Mouse (Mus musculus) heart, adult 2 months (tissue): ENCODE measurements around the gene Rnf32. TPM values are rescaled to one million over a fixed set of nuclear protein-coding genes. Genes with fewer than 3 reads are reported as not detected.

ENCODE experiments used
- DNase-seq, 2 experiments: peaks; one replicate each; pipeline ENCODE4 v3.0.0; 2021
- H3K27ac ChIP-seq: fragments of 200-600 bp; 2 replicates; pipeline ENCODE4 v1.8.1; 2022
- H3K27me3 ChIP-seq: fragments of 200-500 bp; 2 replicates; pipeline ENCODE4 v1.6.1; 2012; ENCODE audit warnings: mild to moderate bottlenecking, low read length, inconsistent platforms, mixed read lengths; ENCODE audit not compliant: control insufficient read depth, insufficient read depth
- H3K36me3 ChIP-seq: fragments of 200-500 bp; 2 replicates; pipeline ENCODE4 v1.6.1; 2012; ENCODE audit warnings: low read length, inconsistent platforms; ENCODE audit not compliant: control insufficient read depth, insufficient read depth
- H3K4me1 ChIP-seq: fragments of 200-500 bp; 2 replicates; pipeline ENCODE4 v1.6.1; 2011; ENCODE audit warnings: low read length; ENCODE audit not compliant: control insufficient read depth, insufficient read depth
- H3K4me3 ChIP-seq: fragments of 200-600 bp; 2 replicates; pipeline ENCODE4 v1.8.1; 2022
- H3K79me2 ChIP-seq: fragments of 200-500 bp; replicated peaks from 2 replicates; pipeline ENCODE4 v1.6.1; 2012; ENCODE audit warnings: mild to moderate bottlenecking, inconsistent platforms, low read length, moderate library complexity, mixed read lengths; ENCODE audit not compliant: control insufficient read depth, insufficient read depth
- H3K9ac ChIP-seq: fragments of 200-500 bp; 2 replicates; pipeline ENCODE4 v1.6.1; 2012; ENCODE audit warnings: low read depth, mild to moderate bottlenecking, control low read depth, inconsistent platforms, low read length, mixed read lengths
- CTCF ChIP-seq: fragments of 200-600 bp; IDR thresholded peaks from 2 replicates; pipeline ENCODE4 v1.8.1; 2022; ENCODE audit warnings: antibody characterized with exemption, mild to moderate bottlenecking, moderate library complexity
- EP300 ChIP-seq: fragments of 200-500 bp; IDR thresholded peaks from 2 replicates; pipeline ENCODE4 v1.6.1; 2011; ENCODE audit warnings: low read depth, low read length, control low read depth; ENCODE audit not compliant: insufficient read depth
- POLR2A ChIP-seq: fragments of 200-500 bp; IDR thresholded peaks from 2 replicates; pipeline ENCODE4 v1.6.1; 2011; ENCODE audit warnings: mild to moderate bottlenecking, low read depth, low read length, control low read depth; ENCODE audit not compliant: insufficient read depth
- WGBS: fragments of 180-500 bp; shearing (Covaris S2); methylation state at CpG from one replicate; pipeline ENCODE4 v1.1.7; 2018; 5-methylcytosine and 5-hydroxymethylcytosine counted together
- intact Hi-C: fragments of 180-260 bp; cut with DNase I; formaldehyde crosslinking; loops from one replicate; pipeline ENCODE4 v1.15.1; 2025
- long read RNA-seq: library from polyadenylated mRNA; stranded (forward); transcript quantifications from one replicate; pipeline ENCODE4 v2.0.0, GENCODE M21; 2021
- polyA plus RNA-seq: library from polyadenylated mRNA; depleted of rRNA; stranded (reverse); fragments of >200 nt; gene quantifications from 2 replicates; pipeline ENCODE4 v1.2.3, GENCODE M21; 2012; rRNA removed
- total RNA-seq, 2 experiments: library from RNA; stranded (reverse); gene quantifications; 2 replicates each; pipeline ENCODE4 v1.2.3; 2021

The Rnf32 gene
- total RNA-seq (1 to 10 TPM in 1 of 2 experiments, under 1 TPM in 1; 0.76 to 1.3 TPM), polyA plus RNA-seq (0.18 and 0.43 TPM in 2 replicates)
- long read RNA-seq, partial matches to known transcripts = 1 of 1 reads
- long read RNA-seq, other reads (novel, unspliced or antisense) = 0 of 1 reads

GRCm38 (mm10) chr5:29195570-29196263, at the start of gene Rnf32:
Rnf32 (plus strand) TSS chr5:29195992.
- WGBS = under 1% methylated on average over 69 of the region's 70 CpGs
- no peak within 1 kb of the TSS; the same call in 1 of the 2 replicates for H3K27ac ChIP-seq

DNA sequence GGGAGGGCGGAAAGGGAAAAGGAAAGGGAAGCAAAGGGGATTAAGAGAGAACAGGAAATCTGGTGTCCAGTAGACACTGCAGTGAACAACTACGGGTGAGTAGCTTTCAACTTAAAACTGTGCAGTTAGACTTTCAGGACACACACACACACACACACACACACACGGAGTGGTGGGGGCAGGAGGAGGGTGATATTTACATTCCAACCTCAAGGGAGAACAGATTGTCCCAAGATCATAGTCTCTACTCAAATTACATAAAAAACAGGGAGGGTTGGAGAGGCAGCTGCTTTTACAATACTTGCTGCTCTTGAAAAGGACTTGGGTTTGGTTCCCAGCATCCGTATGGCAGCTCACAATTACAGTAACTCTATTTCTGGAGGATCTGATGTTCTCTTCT, 45.6 kb upstream of the Rnf32 start:
- TF ChIP-seq POLR2A = no peak
- TF ChIP-seq CTCF = no peak
- no peak for TF ChIP-seq EP300
- no peak overlapping the region for H3K4me3 ChIP-seq
- no peak overlapping the region for H3K9ac ChIP-seq
- 46% methylated on average over 4 of the region's 4 CpGs for WGBS
- DNase-seq = no peak
- no peaks in the 10 kb centered on the region for H3K79me2 ChIP-seq
- intact Hi-C loops = no loop called here
- no peak overlapping the region for H3K27ac ChIP-seq
- H3K36me3 ChIP-seq = no peaks in the 10 kb centered on the region
- H3K27me3 ChIP-seq = no peaks in the 10 kb centered on the region
- no peaks in the 10 kb centered on the region for H3K4me1 ChIP-seq

More at GRCm38 (mm10) chr5:29195570-29196263, at the start of gene Rnf32:
- no peak for TF ChIP-seq EP300
- TF ChIP-seq CTCF = no peak
- no peak for TF ChIP-seq POLR2A
- Histone ChIP-seq H3K4me3 (peak within 1 kb of the TSS; percentile 58), H3K4me1 (peaks cover 1% of the 10 kb centered on the region), H3K79me2 (no peaks in the 10 kb centered on the region), H3K27me3 (no peaks in the 10 kb centered on the region), H3K9ac (peak within 1 kb of the TSS; percentile 17), H3K36me3 (no peaks in the 10 kb centered on the region)
- peak; percentile 75 for DNase-seq
- intact Hi-C loops = no loop called here

DNA sequence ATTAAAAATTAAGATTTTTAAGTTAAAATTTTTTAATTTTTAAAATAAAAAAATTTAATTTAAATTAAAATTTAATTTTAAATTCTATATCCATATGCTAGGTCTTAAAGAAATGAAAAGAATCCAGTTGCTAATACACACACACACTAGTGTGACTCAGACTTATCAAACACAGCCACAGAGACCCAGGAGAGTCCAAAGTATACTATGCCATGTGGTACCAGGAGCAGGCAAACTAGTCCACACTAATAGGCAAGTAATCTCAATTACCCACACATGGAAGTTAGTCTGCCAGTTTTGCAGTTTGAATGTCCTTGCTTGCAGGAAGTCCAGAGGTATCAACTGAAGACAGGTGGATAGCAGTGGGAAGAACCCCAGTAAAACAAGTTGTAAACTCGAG, 35.9 kb upstream of the Rnf32 start:
- H3K36me3 ChIP-seq = no peaks in the 10 kb centered on the region
- no peaks in the 10 kb centered on the region for H3K79me2 ChIP-seq
- 23% methylated on average over 1 of the region's 1 CpGs for WGBS
- H3K27me3 ChIP-seq = no peaks in the 10 kb centered on the region
- H3K27ac ChIP-seq = no peak overlapping the region
- intact Hi-C loops = no loop called here
- no peak overlapping the region for H3K9ac ChIP-seq
- H3K4me1 ChIP-seq = no peaks in the 10 kb centered on the region
- H3K4me3 ChIP-seq = no peak overlapping the region
- TF ChIP-seq POLR2A (no peak), EP300 (no peak), CTCF (no peak)
- DNase-seq = no peak

GRCm38 (mm10) chr5:29166947-29167346, 28.8 kb upstream of the Rnf32 start:
- Histone ChIP-seq H3K79me2 (no peaks in the 10 kb centered on the region), H3K27me3 (no peaks in the 10 kb centered on the region), H3K36me3 (no peaks in the 10 kb centered on the region), H3K4me3 (no peak overlapping the region), H3K4me1 (no peaks in the 10 kb centered on the region), H3K9ac (no peak overlapping the region), H3K27ac (no peak overlapping the region)
- intact Hi-C loops = no loop called here
- TF ChIP-seq CTCF (no peak), EP300 (no peak), POLR2A (no peak)
- 74% methylated on average over 2 of the region's 2 CpGs for WGBS
- DNase-seq = no peak

DNA sequence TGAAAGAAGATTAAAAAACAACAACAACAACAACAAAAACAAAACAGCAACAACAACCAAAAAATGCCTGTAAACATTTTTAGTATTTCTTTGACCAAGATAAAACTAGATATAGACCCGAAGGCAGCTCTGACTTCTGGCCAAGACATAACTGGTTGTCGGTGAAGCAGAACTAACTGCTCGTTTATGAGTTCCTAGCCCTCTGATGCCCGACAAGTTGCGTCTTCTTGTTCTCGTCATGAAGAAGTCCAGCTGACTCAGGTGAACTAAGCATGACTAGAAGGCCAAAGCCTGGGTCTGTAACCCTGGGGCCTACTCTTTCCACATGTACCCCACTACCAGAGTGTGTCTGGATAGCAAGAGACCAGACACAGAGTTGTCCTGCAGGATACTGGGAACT, 25.6 kb upstream of the Rnf32 start:
- no peak overlapping the region for H3K27ac ChIP-seq
- WGBS = 88% methylated on average over 6 of the region's 6 CpGs
- H3K36me3 ChIP-seq = no peaks in the 10 kb centered on the region
- H3K4me3 ChIP-seq = no peak overlapping the region
- no peaks in the 10 kb centered on the region for H3K27me3 ChIP-seq
- DNase-seq = no peak
- TF ChIP-seq EP300 (no peak), POLR2A (no peak), CTCF (no peak)
- no peaks in the 10 kb centered on the region for H3K4me1 ChIP-seq
- no peaks in the 10 kb centered on the region for H3K79me2 ChIP-seq
- intact Hi-C loops = no loop called here
- H3K9ac ChIP-seq = no peak overlapping the region

DNA sequence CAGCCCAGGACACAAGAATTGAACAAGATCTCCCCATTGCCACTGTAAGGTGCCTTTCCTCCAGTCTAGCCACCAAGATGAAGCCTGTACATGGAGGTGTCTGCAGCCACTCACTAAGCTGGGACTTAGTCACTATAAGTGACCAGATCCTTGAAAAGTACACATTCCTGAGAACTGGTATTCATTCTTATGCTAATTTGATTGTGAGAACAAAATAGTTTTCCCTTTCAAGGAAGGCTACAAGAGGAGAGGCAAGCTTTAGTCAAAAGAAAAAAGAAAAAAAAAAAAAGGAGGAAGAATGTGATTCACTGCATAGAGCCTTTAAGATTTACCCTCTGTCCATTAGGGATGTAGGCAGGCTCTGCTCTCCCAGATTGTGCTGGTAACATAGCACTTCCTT, 24.6 kb upstream of the Rnf32 start:
- no peak for DNase-seq
- no peaks in the 10 kb centered on the region for H3K4me1 ChIP-seq
- H3K27me3 ChIP-seq = no peaks in the 10 kb centered on the region
- H3K36me3 ChIP-seq = no peaks in the 10 kb centered on the region
- no peaks in the 10 kb centered on the region for H3K79me2 ChIP-seq
- intact Hi-C loops = no loop called here
- no peak overlapping the region for H3K4me3 ChIP-seq
- H3K9ac ChIP-seq = no peak overlapping the region
- no peak for TF ChIP-seq POLR2A
- H3K27ac ChIP-seq = no peak overlapping the region

- intact Hi-C loops = no loop called here
- TF ChIP-seq CTCF (no peak), EP300 (no peak), POLR2A (no peak)
- H3K4me3 ChIP-seq = no peak overlapping the region
- H3K36me3 ChIP-seq = no peaks in the 10 kb centered on the region
- 76% methylated on average over 5 of the region's 5 CpGs for WGBS
- DNase-seq = no peak
- no peaks in the 10 kb centered on the region for H3K27me3 ChIP-seq
- no peaks in the 10 kb centered on the region for H3K4me1 ChIP-seq
- no peak overlapping the region for H3K27ac ChIP-seq
- H3K79me2 ChIP-seq = no peaks in the 10 kb centered on the region
- no peak overlapping the region for H3K9ac ChIP-seq
Measured at GRCm38 (mm10) chr5:29186798-29187197, 9.0 kb upstream of the Rnf32 start.
